Mouse (Mus musculus) myocyte (in vitro differentiated cells): Measurements from ENCODE around the gene Myo18a.

ENCODE experiments used
- POLR2AphosphoS2 ChIP-seq: IDR thresholded peaks from one replicate; pipeline ENCODE4 v1.6.1; 2011; ENCODE audit warnings: low read depth, control low read depth; ENCODE audit not compliant: insufficient read length
- TCF12 ChIP-seq: IDR thresholded peaks from one replicate; pipeline ENCODE4 v1.6.1; 2011; ENCODE audit warnings: mild to moderate bottlenecking, control low read depth; ENCODE audit not compliant: poor library complexity, insufficient read depth, severe bottlenecking

- TF ChIP-seq TCF12 (no peak), POLR2AphosphoS2 (no peak)
These were observed 112.2 kb downstream of the Myo18a start for GRCm38 (mm10) chr11:77875269-77875668.
